Mouse (Mus musculus) forebrain, embryonic 11.5 days (tissue): ENCODE measurements at regions not wholly inside any gene's neighbourhood (a gene's known extent, or its start where the extent isn't known, plus 50 kb on each side); places are given as distances from the start of the nearest gene placed in this dataset.

Experiments
- ATAC-seq: fragments of 200-750 bp; cut with Nextera tagmentation; replicated peaks from 2 replicates; pipeline ENCODE4 v1.8.0; 2017; ENCODE audit warnings: moderate TSS enrichment; ENCODE audit not compliant: low FRiP score
- DNase-seq: peaks from one replicate; pipeline ENCODE4 v3.0.0-alpha.2; 2017; ENCODE audit warnings: low spot score
- H3K27ac ChIP-seq: fragments of 300-500 bp; sonication (generic); 2 replicates; pipeline ENCODE4 v1.5.1; 2014; ENCODE audit warnings: low read depth, low read length
- H3K27me3 ChIP-seq: fragments of 300-500 bp; sonication (generic); 2 replicates; pipeline ENCODE4 v1.6.1; 2014; ENCODE audit warnings: mild to moderate bottlenecking, low read length, mixed read lengths; ENCODE audit not compliant: control insufficient read depth, insufficient read depth
- H3K36me3 ChIP-seq: fragments of 300-500 bp; sonication (generic); 2 replicates; pipeline ENCODE4 v1.6.1; 2014; ENCODE audit warnings: mild to moderate bottlenecking, low read length, moderate library complexity, mixed read lengths; ENCODE audit not compliant: control insufficient read depth, insufficient read depth
- H3K4me1 ChIP-seq: fragments of 300-500 bp; sonication (generic); replicated peaks from 2 replicates; pipeline ENCODE4 v1.6.1; 2014; ENCODE audit warnings: low read length, mixed read lengths; ENCODE audit not compliant: control insufficient read depth, insufficient read depth
- H3K4me2 ChIP-seq: fragments of 300-500 bp; sonication (generic); 2 replicates; pipeline ENCODE4 v1.6.1; 2014; ENCODE audit warnings: low read depth, mild to moderate bottlenecking, low read length, moderate library complexity, mixed read lengths; ENCODE audit not compliant: severe bottlenecking
- H3K4me3 ChIP-seq: fragments of 300-500 bp; sonication (generic); 2 replicates; pipeline ENCODE4 v1.5.1; 2014; ENCODE audit warnings: low read depth, low read length
- H3K9ac ChIP-seq: fragments of 300-500 bp; sonication (generic); 2 replicates; pipeline ENCODE4 v1.6.1; 2014; ENCODE audit warnings: low read length
- H3K9me3 ChIP-seq: fragments of 300-500 bp; sonication (generic); 2 replicates; pipeline ENCODE4 v1.6.1; 2016; ENCODE audit warnings: low read length, mixed read lengths; ENCODE audit not compliant: control insufficient read depth
- WGBS: fragments of 180-500 bp; shearing (Covaris S2); extraction: QIAGEN DNeasy Blood & Tissue Kit; methylation state at CpG from one replicate; pipeline ENCODE4 v1.1.7; 2014; 5-methylcytosine and 5-hydroxymethylcytosine counted together

- Histone ChIP-seq H3K9ac (no peak overlapping the region), H3K4me1 (no peaks in the 10 kb centered on the region), H3K4me3 (no peak overlapping the region), H3K4me2 (no peak overlapping the region), H3K36me3 (no peaks in the 10 kb centered on the region), H3K27me3 (no peaks in the 10 kb centered on the region), H3K27ac (no peak overlapping the region), H3K9me3 (no peaks in the 10 kb centered on the region)
- WGBS: 88% methylated on average over 11 of the region's 11 CpGs
- DNase-seq (no peak), ATAC-seq (no peak)
These were observed 58.8 kb upstream of the L3mbtl3 start for GRCm38 (mm10) chr10:26434586-26434985.

GRCm38 (mm10) chr10:26440720-26441119 lies 64.9 kb upstream of the L3mbtl3 start:
- H3K4me2 ChIP-seq: no peak overlapping the region
- no peak overlapping the region for H3K9ac ChIP-seq
- no peaks in the 10 kb centered on the region for H3K36me3 ChIP-seq
- no peak for DNase-seq
- H3K27me3 ChIP-seq: no peaks in the 10 kb centered on the region
- no peak for ATAC-seq
- no peak overlapping the region for H3K27ac ChIP-seq
- H3K4me1 ChIP-seq: no peaks in the 10 kb centered on the region
- 93% methylated on average over 1 of the region's 1 CpGs for WGBS
- H3K9me3 ChIP-seq: no peaks in the 10 kb centered on the region
- no peak overlapping the region for H3K4me3 ChIP-seq

GRCm38 (mm10) chr10:26484311-26484710 lies 108.5 kb upstream of the L3mbtl3 start:
- no peak overlapping the region for H3K9ac ChIP-seq
- no peak for ATAC-seq
- no peak overlapping the region for H3K4me2 ChIP-seq
- H3K27me3 ChIP-seq: no peaks in the 10 kb centered on the region
- no peaks in the 10 kb centered on the region for H3K4me1 ChIP-seq
- no peaks in the 10 kb centered on the region for H3K36me3 ChIP-seq
- no peak overlapping the region for H3K4me3 ChIP-seq
- 42% methylated on average over 4 of the region's 4 CpGs for WGBS
- no peak for DNase-seq
- H3K9me3 ChIP-seq: no peaks in the 10 kb centered on the region
- H3K27ac ChIP-seq: no peak overlapping the region

GRCm38 (mm10) chr10:26491351-26491750 lies 115.6 kb upstream of the L3mbtl3 start:
- H3K4me1 ChIP-seq: no peaks in the 10 kb centered on the region
- H3K36me3 ChIP-seq: no peaks in the 10 kb centered on the region
- no peak overlapping the region for H3K9ac ChIP-seq
- H3K9me3 ChIP-seq: no peaks in the 10 kb centered on the region
- no peak for ATAC-seq
- H3K27ac ChIP-seq: no peak overlapping the region
- no peak overlapping the region for H3K4me3 ChIP-seq
- no peak overlapping the region for H3K4me2 ChIP-seq
- no peak for DNase-seq
- WGBS: 94% methylated on average over 5 of the region's 5 CpGs
- no peaks in the 10 kb centered on the region for H3K27me3 ChIP-seq

GRCm38 (mm10) chr10:26492146-26492545 lies 116.4 kb upstream of the L3mbtl3 start:
- ATAC-seq (no peak), DNase-seq (no peak)
- Histone ChIP-seq H3K4me1 (no peaks in the 10 kb centered on the region), H3K4me3 (no peak overlapping the region), H3K4me2 (no peak overlapping the region), H3K9ac (no peak overlapping the region), H3K9me3 (no peaks in the 10 kb centered on the region), H3K27ac (no peak overlapping the region), H3K27me3 (no peaks in the 10 kb centered on the region), H3K36me3 (no peaks in the 10 kb centered on the region)
- 74% methylated on average over 11 of the region's 11 CpGs for WGBS

GRCm38 (mm10) chr10:26492856-26493484 lies 117.2 kb upstream of the L3mbtl3 start:
- Histone ChIP-seq H3K27me3 (no peaks in the 10 kb centered on the region), H3K27ac (no peak overlapping the region), H3K9me3 (no peaks in the 10 kb centered on the region), H3K4me3 (no peak overlapping the region), H3K4me1 (no peaks in the 10 kb centered on the region), H3K36me3 (no peaks in the 10 kb centered on the region), H3K4me2 (no peak overlapping the region), H3K9ac (no peak overlapping the region)
- DNase-seq (no peak), ATAC-seq (no peak)
- 87% methylated on average over 13 of the region's 13 CpGs for whole genome bisulfite sequencing

- H3K4me1 ChIP-seq: no peaks in the 10 kb centered on the region
- no peak overlapping the region for H3K9ac ChIP-seq
- H3K4me2 ChIP-seq: no peak overlapping the region
- H3K9me3 ChIP-seq: no peaks in the 10 kb centered on the region
- no peaks in the 10 kb centered on the region for H3K27me3 ChIP-seq
- 94% methylated on average over 2 of the region's 2 CpGs for WGBS
- no peak overlapping the region for H3K27ac ChIP-seq
- H3K36me3 ChIP-seq: no peaks in the 10 kb centered on the region
- no peak overlapping the region for H3K4me3 ChIP-seq
- DNase-seq: no peak
- no peak for ATAC-seq
These were observed 118.0 kb upstream of the L3mbtl3 start for GRCm38 (mm10) chr10:26493801-26494200.

- ATAC-seq (peak; percentile 58; the same call in 1 of the 2 replicates), DNase-seq (peak; percentile 59)
- WGBS: 67% methylated on average over 9 of the region's 9 CpGs
- no peak overlapping the region for H3K9ac ChIP-seq
- no peak overlapping the region for H3K4me2 ChIP-seq
- H3K4me1 ChIP-seq: no peaks in the 10 kb centered on the region
- no peak overlapping the region for H3K27ac ChIP-seq
- no peaks in the 10 kb centered on the region for H3K36me3 ChIP-seq
- no peaks in the 10 kb centered on the region for H3K9me3 ChIP-seq
- no peaks in the 10 kb centered on the region for H3K27me3 ChIP-seq
- no peak overlapping the region for H3K4me3 ChIP-seq
These were observed 118.6 kb upstream of the L3mbtl3 start for GRCm38 (mm10) chr10:26494380-26494781.

- H3K4me3 ChIP-seq: no peak overlapping the region
- H3K27ac ChIP-seq: no peak overlapping the region
- no peak for ATAC-seq
- no peak overlapping the region for H3K4me2 ChIP-seq
- H3K27me3 ChIP-seq: no peaks in the 10 kb centered on the region
- DNase-seq: no peak
- H3K36me3 ChIP-seq: no peaks in the 10 kb centered on the region
- H3K9ac ChIP-seq: no peak overlapping the region
- 85% methylated on average over 12 of the region's 12 CpGs for WGBS
- H3K9me3 ChIP-seq: no peaks in the 10 kb centered on the region
- no peaks in the 10 kb centered on the region for H3K4me1 ChIP-seq
These were observed 124.6 kb upstream of the L3mbtl3 start for GRCm38 (mm10) chr10:26500265-26500935.
